Mouse (Mus musculus): ENCODE data around the gene Ptch1. TPM values are rescaled to one million over a fixed set of nuclear protein-coding genes. Genes with fewer than 3 reads are reported as not detected.

Ptch1 gene
- polyA plus RNA-seq, 1 experiment = 22.3 TPM

DNA sequence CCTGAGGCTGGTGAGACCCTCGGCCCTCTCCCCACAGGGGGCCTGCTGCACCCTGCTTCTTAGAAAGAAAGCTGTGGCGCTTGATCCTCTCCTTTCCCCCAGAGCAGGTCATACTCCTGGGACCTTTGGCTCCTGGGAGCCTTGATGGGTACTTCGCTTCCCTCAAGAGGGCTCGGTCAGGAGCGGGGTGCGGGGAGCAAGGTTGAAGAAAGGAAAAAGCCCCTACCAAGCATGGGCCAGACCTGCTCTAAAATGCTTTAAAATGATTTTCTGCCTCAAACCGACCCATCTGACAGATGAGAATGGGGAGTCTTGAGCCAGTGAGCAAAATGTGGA is 85.7 kb downstream of the Ptch1 start:
- Histone ChIP-seq H3K27ac (ENCODE audit: insufficient read depth, low read length) (no peak overlapping the region), H3K4me3 (ENCODE audit: insufficient read depth, low read length) (no peak overlapping the region), H3K4me1 (ENCODE audit: control insufficient read depth, insufficient read depth, low read length) (no peaks in the 10 kb centered on the region)
- no peak for TF ChIP-seq POLR2A (IDR thresholded peaks at IDR 0.05; ENCODE audit: extremely low read depth, insufficient read depth, low read length)
- no peak for TF ChIP-seq CTCF (IDR thresholded peaks at IDR 0.05; ENCODE audit: extremely low read depth, insufficient read depth, low read length)

DNA sequence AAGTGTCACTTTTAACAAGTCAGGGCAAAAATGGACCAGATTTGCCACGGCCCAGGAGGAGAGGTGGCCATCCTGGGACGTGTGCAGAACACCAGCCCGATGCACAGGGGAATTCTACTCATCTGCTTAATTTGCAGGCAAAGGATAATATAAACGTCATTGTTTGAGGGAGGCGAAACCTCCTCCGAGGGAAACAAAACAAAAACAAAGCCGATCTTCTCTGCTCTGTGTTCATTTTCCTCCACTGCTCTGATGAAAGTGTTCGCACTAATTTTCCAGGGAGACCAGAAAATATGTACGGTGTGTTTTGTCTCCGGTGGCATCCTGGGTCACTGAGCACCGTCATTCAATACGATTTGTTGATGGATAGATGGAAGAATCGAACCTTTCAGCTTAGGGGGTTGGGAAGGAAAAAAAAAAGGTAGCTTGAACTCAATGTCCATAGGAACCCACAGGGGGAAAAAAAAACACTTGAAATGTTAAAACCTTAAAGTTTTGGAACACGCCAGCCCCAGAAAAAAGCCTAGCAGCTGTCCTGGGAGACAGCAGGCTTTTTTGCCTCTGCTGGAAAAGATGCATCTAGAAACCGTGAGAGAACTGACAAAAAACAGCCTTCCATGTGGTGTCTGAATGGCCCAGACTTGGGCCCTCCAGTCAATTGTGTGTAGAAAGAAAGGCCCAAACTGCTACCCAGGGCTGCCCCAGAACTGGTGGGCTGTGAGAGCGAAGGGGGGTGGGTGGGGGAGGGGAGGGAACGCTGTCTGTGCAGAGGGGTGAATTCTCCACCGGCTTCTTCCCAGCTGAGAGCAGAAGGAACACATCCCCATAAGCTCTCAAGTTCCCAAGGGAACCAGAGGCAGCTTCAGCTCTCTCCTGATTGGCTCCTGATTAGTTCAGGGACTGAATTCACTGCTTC is 86.3 kb downstream of the Ptch1 start:
- H3K4me3 ChIP-seq (ENCODE audit: insufficient read depth, low read length) = no peak overlapping the region
- H3K27ac ChIP-seq (ENCODE audit: insufficient read depth, low read length) = no peak overlapping the region
- TF ChIP-seq CTCF (IDR thresholded peaks at IDR 0.05; ENCODE audit: extremely low read depth, insufficient read depth, low read length) (no peak), POLR2A (IDR thresholded peaks at IDR 0.05; ENCODE audit: extremely low read depth, insufficient read depth, low read length) (no peak)
- no peaks in the 10 kb centered on the region for H3K4me1 ChIP-seq (ENCODE audit: control insufficient read depth, insufficient read depth, low read length)

DNA sequence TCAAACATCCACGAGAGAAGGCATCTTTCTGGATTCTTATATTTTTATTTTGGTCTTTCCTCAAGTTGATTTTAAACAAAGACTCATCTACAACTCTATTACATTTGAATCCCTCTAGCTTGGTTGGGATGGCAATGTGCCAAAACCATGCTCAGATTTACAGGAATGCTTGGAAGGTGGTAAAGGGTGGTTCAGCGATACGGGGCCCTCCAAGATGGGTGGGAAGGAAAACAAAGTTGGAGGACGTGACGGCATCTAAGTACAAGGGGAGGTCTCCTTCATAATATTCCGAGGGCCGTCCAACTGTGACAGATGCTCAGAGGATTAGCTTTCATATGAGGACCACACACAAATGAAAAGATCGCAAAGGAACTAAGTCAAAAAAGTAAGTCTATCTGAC is 98.0 kb downstream of the Ptch1 start:
- Histone ChIP-seq H3K4me1 (ENCODE audit: control insufficient read depth, insufficient read depth, low read length) (no peaks in the 10 kb centered on the region), H3K27ac (ENCODE audit: insufficient read depth, low read length) (no peak overlapping the region), H3K4me3 (ENCODE audit: insufficient read depth, low read length) (no peak overlapping the region)
- TF ChIP-seq POLR2A (IDR thresholded peaks at IDR 0.05; ENCODE audit: extremely low read depth, insufficient read depth, low read length) (no peak), CTCF (IDR thresholded peaks at IDR 0.05; ENCODE audit: extremely low read depth, insufficient read depth, low read length) (no peak)

Other genes starting within 250 kb of the Ptch1 start
- 12.3 and 14.8 TPM in 2 replicates for gene Fancc, start 76.3 kb downstream of the Ptch1 start, polyA plus RNA-seq (2012; rRNA removed)
- gene Ercc6l2, start 241.6 kb upstream of the Ptch1 start, polyA plus RNA-seq (2012; rRNA removed) = 16.4 and 19.2 TPM in 2 replicates